Mouse (Mus musculus) spleen, adult 2 months (tissue): Measurements from ENCODE around the gene Pcbp2.

ENCODE experiments used
- CTCF ChIP-seq: fragments of 200-500 bp; IDR thresholded peaks from 2 replicates; pipeline ENCODE4 v1.5.1; 2011; ENCODE audit warnings: mild to moderate bottlenecking, inconsistent platforms; ENCODE audit not compliant: insufficient read depth, insufficient read length, insufficient replicate concordance; ENCODE audit errors: extremely low read depth
- POLR2A ChIP-seq: fragments of 200-500 bp; IDR thresholded peaks from 2 replicates; pipeline ENCODE4 v1.6.1; 2011; ENCODE audit warnings: low read depth, low read length, inconsistent platforms

DNA sequence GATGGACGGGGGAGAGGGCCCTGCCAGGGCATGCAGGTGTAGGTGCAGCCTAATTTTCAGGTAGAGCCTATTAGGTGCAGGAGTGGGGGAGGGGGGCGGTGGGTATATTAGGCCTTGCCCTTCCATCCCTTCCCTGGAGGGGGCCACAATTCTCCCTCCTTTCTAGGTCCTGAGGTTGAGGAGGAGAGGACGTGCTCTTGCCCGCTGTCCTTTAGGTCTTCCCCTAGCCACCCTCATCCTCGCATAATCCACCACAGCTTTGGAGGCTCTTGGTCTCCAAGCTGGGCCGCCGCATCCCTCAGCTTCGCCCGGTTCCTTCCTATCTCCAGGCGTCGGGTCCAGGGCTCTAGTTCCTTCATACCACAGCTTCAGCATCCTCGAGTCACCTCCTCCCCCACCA lies 46.0 kb downstream of the Pcbp2 start:
- TF ChIP-seq POLR2A (no peak), CTCF (no peak)
